Mouse (Mus musculus) forebrain, embryonic 11.5 days (tissue): ENCODE data around the gene Abo. TPM values are rescaled to one million over a fixed set of nuclear protein-coding genes. Genes with fewer than 3 reads are reported as not detected.
"Not testable (repeated sequence)": the region's sequence is repeated elsewhere in the genome, so short reads cannot be mapped to it uniquely, and the experiment has no call there.

Source experiments
- ATAC-seq: fragments of 200-750 bp; cut with Nextera tagmentation; replicated peaks from 2 replicates; pipeline ENCODE4 v1.8.0; 2017; ENCODE audit warnings: moderate TSS enrichment; ENCODE audit not compliant: low FRiP score
- DNase-seq: peaks from one replicate; pipeline ENCODE4 v3.0.0-alpha.2; 2017; ENCODE audit warnings: low spot score
- H3K27ac ChIP-seq: fragments of 300-500 bp; sonication (generic); 2 replicates; pipeline ENCODE4 v1.5.1; 2014; ENCODE audit warnings: low read depth, low read length
- H3K27me3 ChIP-seq: fragments of 300-500 bp; sonication (generic); 2 replicates; pipeline ENCODE4 v1.6.1; 2014; ENCODE audit warnings: mild to moderate bottlenecking, low read length, mixed read lengths; ENCODE audit not compliant: control insufficient read depth, insufficient read depth
- H3K36me3 ChIP-seq: fragments of 300-500 bp; sonication (generic); 2 replicates; pipeline ENCODE4 v1.6.1; 2014; ENCODE audit warnings: mild to moderate bottlenecking, low read length, moderate library complexity, mixed read lengths; ENCODE audit not compliant: control insufficient read depth, insufficient read depth
- H3K4me1 ChIP-seq: fragments of 300-500 bp; sonication (generic); replicated peaks from 2 replicates; pipeline ENCODE4 v1.6.1; 2014; ENCODE audit warnings: low read length, mixed read lengths; ENCODE audit not compliant: control insufficient read depth, insufficient read depth
- H3K4me2 ChIP-seq: fragments of 300-500 bp; sonication (generic); 2 replicates; pipeline ENCODE4 v1.6.1; 2014; ENCODE audit warnings: low read depth, mild to moderate bottlenecking, low read length, moderate library complexity, mixed read lengths; ENCODE audit not compliant: severe bottlenecking
- H3K4me3 ChIP-seq: fragments of 300-500 bp; sonication (generic); 2 replicates; pipeline ENCODE4 v1.5.1; 2014; ENCODE audit warnings: low read depth, low read length
- H3K9ac ChIP-seq: fragments of 300-500 bp; sonication (generic); 2 replicates; pipeline ENCODE4 v1.6.1; 2014; ENCODE audit warnings: low read length
- H3K9me3 ChIP-seq: fragments of 300-500 bp; sonication (generic); 2 replicates; pipeline ENCODE4 v1.6.1; 2016; ENCODE audit warnings: low read length, mixed read lengths; ENCODE audit not compliant: control insufficient read depth
- WGBS: fragments of 180-500 bp; shearing (Covaris S2); extraction: QIAGEN DNeasy Blood & Tissue Kit; methylation state at CpG from one replicate; pipeline ENCODE4 v1.1.7; 2014; 5-methylcytosine and 5-hydroxymethylcytosine counted together
- polyA plus RNA-seq: library from polyadenylated mRNA; unstranded; fragments of >200 nt; fragmentation: Nextera tagmentation; extraction: Ambion mirVana; gene quantifications from 2 replicates; pipeline ENCODE4 v1.2.1, GENCODE M21; 2014

Abo gene
- polyA plus RNA-seq, 1 experiment from 2014 or later = not detected

GRCm38 (mm10) chr2:26895898-26896297 lies 31.1 kb upstream of the Abo start:
- no peak overlapping the region for H3K9ac ChIP-seq
- H3K27ac ChIP-seq = no peak overlapping the region
- 90% methylated on average over 4 of the region's 4 CpGs for WGBS
- no peaks in the 10 kb centered on the region for H3K4me1 ChIP-seq
- H3K27me3 ChIP-seq = no peaks in the 10 kb centered on the region
- H3K4me2 ChIP-seq = no peak overlapping the region
- H3K36me3 ChIP-seq = peaks cover 19% of the 10 kb centered on the region
- DNase-seq = no peak
- no peak for ATAC-seq
- H3K4me3 ChIP-seq = no peak overlapping the region
- no peaks in the 10 kb centered on the region for H3K9me3 ChIP-seq

DNA sequence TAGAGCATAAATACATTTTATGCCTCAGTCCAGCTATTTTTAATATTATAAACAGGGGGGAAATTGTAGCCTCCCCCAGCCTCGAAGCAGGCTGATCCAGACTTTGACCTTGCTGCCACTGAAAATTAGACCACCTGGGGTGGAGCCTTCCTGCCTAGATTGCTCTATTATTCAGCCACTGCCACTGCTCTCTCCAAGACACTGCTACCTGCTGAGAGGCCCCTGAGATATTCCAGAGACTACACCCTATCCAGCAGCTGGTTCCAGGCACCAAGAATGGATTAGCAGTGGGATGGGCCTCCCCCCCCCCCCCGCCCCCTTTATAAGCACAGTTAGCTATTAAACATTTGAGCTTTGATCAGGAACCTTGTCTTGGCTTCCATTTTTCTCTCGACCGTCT lies 21.4 kb upstream of the Abo start:
- not testable (repeated sequence) for H3K27ac ChIP-seq, H3K36me3 ChIP-seq, H3K9me3 ChIP-seq, H3K27me3 ChIP-seq, H3K4me2 ChIP-seq, DNase-seq, H3K9ac ChIP-seq, ATAC-seq, H3K4me3 ChIP-seq, H3K4me1 ChIP-seq
- 39% methylated on average over 4 of the region's 4 CpGs for whole genome bisulfite sequencing

DNA sequence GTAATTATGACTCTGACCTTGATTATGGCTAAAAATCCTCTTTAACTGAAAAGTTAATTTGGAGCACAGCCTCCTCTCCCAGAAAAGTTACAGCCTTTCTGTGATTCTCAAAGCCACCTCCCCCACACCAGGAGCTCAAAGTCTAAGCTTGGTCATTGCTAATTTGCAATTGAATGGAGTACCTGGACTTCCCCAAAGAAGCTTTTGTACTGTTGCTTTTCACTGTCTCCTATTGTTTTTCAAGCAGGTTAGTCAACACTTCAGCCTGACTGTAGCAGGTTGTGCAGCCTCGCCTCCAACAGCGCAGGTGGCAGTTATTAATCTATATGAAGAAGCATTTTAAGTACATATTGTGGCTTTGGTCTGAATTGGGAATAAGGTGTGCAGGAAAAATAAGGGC lies 20.8 kb upstream of the Abo start:
- not testable (repeated sequence) for H3K9me3 ChIP-seq, ATAC-seq, H3K36me3 ChIP-seq, H3K4me2 ChIP-seq, H3K27me3 ChIP-seq, H3K9ac ChIP-seq, H3K27ac ChIP-seq, DNase-seq, H3K4me3 ChIP-seq, H3K4me1 ChIP-seq
- 75% methylated on average over 2 of the region's 2 CpGs for WGBS

GRCm38 (mm10) chr2:26878571-26878970 lies 13.8 kb upstream of the Abo start:
- Histone ChIP-seq H3K36me3 (no peaks in the 10 kb centered on the region), H3K27ac (no peak overlapping the region), H3K4me1 (no peaks in the 10 kb centered on the region), H3K9ac (no peak overlapping the region), H3K4me2 (no peak overlapping the region), H3K4me3 (no peak overlapping the region), H3K27me3 (no peaks in the 10 kb centered on the region), H3K9me3 (no peaks in the 10 kb centered on the region; the same call in 1 of the 2 replicates)
- ATAC-seq (no peak), DNase-seq (no peak)

GRCm38 (mm10) chr2:26870666-26871065 lies 5.9 kb upstream of the Abo start:
- Histone ChIP-seq H3K4me1 (no peaks in the 10 kb centered on the region), H3K9ac (no peak overlapping the region), H3K4me3 (no peak overlapping the region), H3K4me2 (no peak overlapping the region), H3K27me3 (no peaks in the 10 kb centered on the region), H3K9me3 (no peaks in the 10 kb centered on the region), H3K27ac (no peak overlapping the region), H3K36me3 (no peaks in the 10 kb centered on the region)
- WGBS = 68% methylated on average over 6 of the region's 6 CpGs
- DNase-seq (no peak), ATAC-seq (no peak)

DNA sequence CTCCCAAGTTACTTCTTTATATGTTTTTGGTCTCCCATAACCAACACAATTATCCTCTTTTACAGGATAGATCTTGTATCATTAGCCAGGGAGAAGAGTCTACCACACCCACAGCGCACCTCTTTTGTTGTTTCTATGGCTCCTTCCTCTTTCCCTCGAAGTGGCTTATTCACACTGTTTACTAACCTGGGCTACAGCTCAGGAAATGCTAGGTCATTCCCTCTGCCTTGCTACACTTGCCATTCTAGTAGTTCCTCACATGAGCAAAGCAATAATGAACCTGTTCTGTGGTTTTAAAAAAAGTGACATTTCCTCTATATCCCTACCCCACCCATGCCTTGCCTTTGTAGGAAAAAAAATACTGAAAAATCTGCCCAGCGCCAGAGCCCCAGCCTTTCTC lies 1.9 kb downstream of the Abo start:
- H3K9me3 ChIP-seq = no peaks in the 10 kb centered on the region
- WGBS = 85% methylated on average over 3 of the region's 3 CpGs

GRCm38 (mm10) chr2:26847706-26848105 lies 17.1 kb downstream of the Abo start:
- DNase-seq (no peak), ATAC-seq (no peak)
- H3K4me1 ChIP-seq = no peaks in the 10 kb centered on the region
- no peak overlapping the region for H3K9ac ChIP-seq
- no peak overlapping the region for H3K27ac ChIP-seq
- H3K4me3 ChIP-seq = no peak overlapping the region
- no peaks in the 10 kb centered on the region for H3K9me3 ChIP-seq
- no peak overlapping the region for H3K4me2 ChIP-seq
- H3K36me3 ChIP-seq = no peaks in the 10 kb centered on the region
- no peaks in the 10 kb centered on the region for H3K27me3 ChIP-seq
- 40% methylated on average over 2 of the region's 2 CpGs for WGBS

More for the DNA sequence above, 1.9 kb downstream of the Abo start:
- Histone ChIP-seq H3K4me1 (no peaks in the 10 kb centered on the region), H3K27me3 (no peaks in the 10 kb centered on the region), H3K4me2 (no peak overlapping the region), H3K4me3 (no peak overlapping the region), H3K27ac (no peak overlapping the region), H3K9ac (no peak overlapping the region), H3K36me3 (no peaks in the 10 kb centered on the region)
- no peak for DNase-seq
- ATAC-seq = no peak

- 89% methylated on average over 2 of the region's 2 CpGs for WGBS
- Histone ChIP-seq H3K9me3 (no peaks in the 10 kb centered on the region), H3K27ac (no peak overlapping the region), H3K36me3 (no peaks in the 10 kb centered on the region), H3K4me2 (no peak overlapping the region), H3K9ac (no peak overlapping the region), H3K27me3 (no peaks in the 10 kb centered on the region), H3K4me3 (no peak overlapping the region), H3K4me1 (no peaks in the 10 kb centered on the region)
- ATAC-seq = no peak
- DNase-seq = no peak
These were observed 32.3 kb downstream of the Abo start for GRCm38 (mm10) chr2:26832478-26832877.

DNA sequence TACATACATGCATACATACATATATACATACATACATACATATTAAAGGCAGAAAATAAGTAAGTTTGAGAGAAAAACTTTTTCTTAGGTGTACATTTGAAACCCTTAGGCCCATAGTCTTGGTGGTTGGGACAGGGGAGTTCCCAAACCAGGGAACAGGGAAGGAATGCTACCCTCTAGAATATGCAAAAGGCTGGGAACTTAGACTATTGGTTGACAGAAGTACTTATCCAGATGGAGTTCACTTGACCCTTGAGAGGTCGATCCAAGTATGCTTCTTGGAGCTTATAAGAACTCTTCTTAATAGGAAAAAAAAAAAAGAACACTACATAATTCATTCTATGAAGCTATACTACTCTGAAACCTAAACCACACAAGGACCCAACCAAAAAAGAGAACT lies 36.7 kb downstream of the Abo start:
- no peak overlapping the region for H3K27ac ChIP-seq
- H3K4me3 ChIP-seq = no peak overlapping the region
- H3K9ac ChIP-seq = no peak overlapping the region
- H3K9me3 ChIP-seq = no peaks in the 10 kb centered on the region
- DNase-seq = no peak
- no peak overlapping the region for H3K4me2 ChIP-seq
- WGBS = 85% methylated on average over 1 of the region's 1 CpGs
- no peaks in the 10 kb centered on the region for H3K36me3 ChIP-seq
- no peak for ATAC-seq
- H3K27me3 ChIP-seq = no peaks in the 10 kb centered on the region
- H3K4me1 ChIP-seq = no peaks in the 10 kb centered on the region
